ENCODE assay signal across 10 mouse cellular contexts in the genomic region with DNA sequence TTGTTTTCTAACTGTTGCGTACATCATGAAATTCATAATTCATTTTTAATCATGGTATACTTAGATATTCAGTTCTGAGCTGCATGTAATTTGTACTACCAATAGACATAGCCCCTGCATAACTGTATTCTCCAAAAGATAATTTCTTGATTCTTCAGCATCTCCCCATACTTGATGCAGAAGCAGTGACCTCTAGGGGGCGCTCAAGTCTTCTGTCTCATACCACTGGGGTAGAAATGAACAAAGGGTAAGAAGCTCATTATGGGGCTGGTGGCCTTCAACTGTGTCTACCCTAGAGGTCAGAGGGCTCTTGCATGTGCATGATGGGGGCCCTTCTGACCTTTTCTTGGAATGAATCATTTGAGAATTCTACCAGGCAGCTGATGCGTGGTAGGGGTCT.
DNase-seq lines count a peak whose midpoint lies in the region; ATAC-seq lines count a peak whose summit lies in the region.
"Had no signal": no experiment of that assay in that cellular context is flagged by ENCODE, and none has a peak within 500 bp of the region (broad histone marks: within the 10 kb centered on the region; RNA-seq: fewer than 3 reads in every experiment).

No protein-coding gene starts in this region.

- H3K4me2 ChIP-seq in heart, embryonic 11.5 days: no peak overlapping the region
- H3K4me2 ChIP-seq: heart, embryonic 13.5 days had no signal

- no peak overlapping the region for H3K4me3 ChIP-seq in heart, embryonic 11.5 days (ENCODE audit: low read depth, low read length)
- H3K4me3 ChIP-seq: heart, embryonic 13.5 days had no signal

- ATAC-seq in heart, embryonic 11.5 days (replicated peaks; ENCODE audit: insufficient number of reproducible peaks, low FRiP score, low TSS enrichment): no peak

- H3K9me3 ChIP-seq in heart, embryonic 11.5 days (replicated peaks; ENCODE audit: control insufficient read depth, low read length): no peaks in the 10 kb centered on the region
- H3K9me3 ChIP-seq: heart, embryonic 13.5 days had no signal

- H3K4me1 ChIP-seq in heart, embryonic 11.5 days (ENCODE audit: control insufficient read depth, insufficient read depth, low read length): no peaks in the 10 kb centered on the region
- H3K4me1 ChIP-seq: heart, embryonic 13.5 days had no signal

- peak; percentile 15 to 68 for DNase-seq in heart, adult 18-20 months
- DNase-seq in B cell, adult 2 months: peak; percentile 37 to 56
- DNase-seq in adrenal gland, postnatal 36 days: peak; percentile 1 to 44
- DNase-seq in forelimb bud, embryonic 11.5 days (ENCODE audit: low read depth, low spot score): peak; percentile 20
- DNase-seq in layer of hippocampus, postnatal 25 days (ENCODE audit: extremely low spot score in 1 of 2, low spot score in 1 of 2): peak; percentile 13 to 63
- peak; percentile 2 for DNase-seq in retina, adult 2 months (ENCODE audit: low read depth, low spot score)
- DNase-seq in urinary bladder, postnatal 25 days (ENCODE audit: low spot score): peak; percentile 13

- H3K36me3 ChIP-seq in heart, embryonic 11.5 days (ENCODE audit: control insufficient read depth, insufficient read depth, low read length): no peaks in the 10 kb centered on the region
- H3K36me3 ChIP-seq: heart, embryonic 13.5 days had no signal

- WGBS in heart, embryonic 11.5 days (ENCODE audit: insufficient replicate concordance): 59% methylated on average over 3 of the region's 3 CpGs

- H3K9ac ChIP-seq in heart, embryonic 11.5 days (ENCODE audit: low read depth, low read length): no peak overlapping the region
- H3K9ac ChIP-seq: heart, embryonic 13.5 days had no signal

- H3K27ac ChIP-seq in heart, embryonic 11.5 days (ENCODE audit: low read depth, low read length): no peak overlapping the region
- H3K27ac ChIP-seq: heart, embryonic 13.5 days; macrophage had no signal

- H3K27me3 ChIP-seq in heart, embryonic 11.5 days (ENCODE audit: control insufficient read depth, insufficient read depth, low read length): no peaks in the 10 kb centered on the region
